Mouse (Mus musculus) kidney, adult 2 months (tissue): Measurements from ENCODE around the gene Ptprk.

Experiments used
- CTCF ChIP-seq: fragments of 200-500 bp; conservative IDR thresholded peaks from 2 replicates; pipeline ENCODE4 v1.5.1; 2011; ENCODE audit warnings: low read depth, mild to moderate bottlenecking, control low read depth, low read length, moderate library complexity, mixed read lengths; ENCODE audit not compliant: insufficient read depth, insufficient read length
- POLR2A ChIP-seq: fragments of 200-500 bp; IDR thresholded peaks from one replicate; pipeline ENCODE4 v1.6.1; 2011; ENCODE audit warnings: low read depth, low read length, control low read depth

GRCm38 (mm10) chr10:28345196-28345681 is 270.6 kb downstream of the Ptprk start:
- TF ChIP-seq CTCF (no peak), POLR2A (no peak)
